Mouse (Mus musculus): ENCODE results near the gene Hibadh. TPM values are rescaled to one million over a fixed set of nuclear protein-coding genes. Genes with fewer than 3 reads are reported as not detected.

Gene Hibadh
- total and polyA plus RNA-seq, 2 experiments from 2014 or later: 29.0 to 50.9 TPM

DNA sequence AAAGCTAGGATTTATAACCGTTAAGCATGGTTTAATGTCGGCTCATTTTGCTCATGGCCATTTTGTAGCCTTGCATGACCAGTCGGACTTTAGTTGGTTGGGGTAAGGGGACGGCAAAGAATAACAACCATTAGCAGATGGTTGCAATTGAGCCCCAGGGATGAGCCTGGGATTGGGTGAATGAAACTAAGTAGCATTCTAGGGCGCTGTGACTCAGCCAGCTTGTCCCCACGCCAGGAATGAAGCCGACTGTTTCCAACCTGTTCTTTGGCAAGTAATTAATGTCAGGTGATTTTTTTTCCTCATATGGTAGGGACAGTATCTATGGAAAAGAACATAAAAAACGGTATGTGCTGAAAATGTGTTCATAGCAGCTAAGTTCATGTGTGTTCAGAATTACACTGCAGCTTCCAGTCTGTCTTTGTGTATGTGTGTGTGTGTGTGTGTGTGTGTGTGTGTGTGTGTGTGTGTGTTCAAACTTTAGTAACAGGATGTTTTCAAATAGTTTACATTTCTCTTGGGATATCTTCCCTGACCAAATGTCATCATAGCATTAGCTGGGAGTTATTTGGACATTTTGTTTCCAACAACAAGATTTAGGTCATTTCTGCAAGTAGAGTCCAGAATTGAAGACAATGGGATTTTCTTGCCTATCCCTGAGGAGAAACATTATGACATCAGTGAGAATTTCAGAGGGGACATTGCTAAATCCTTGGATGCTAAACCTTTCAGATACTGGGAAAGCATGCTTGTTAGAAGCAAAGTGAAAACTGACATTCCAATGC lies 135.3 kb downstream of the Hibadh start:
- no peak for TF ChIP-seq CTCF (IDR thresholded peaks at IDR 0.05; ENCODE audit: low read depth)
- H3K9me3 ChIP-seq (ENCODE audit: low read length): no peaks in the 10 kb centered on the region
- H3K27ac ChIP-seq (ENCODE audit: low read depth, low read length): no peak overlapping the region
- DNase-seq (no peak), ATAC-seq (no peak)
- no peak overlapping the region for H3K9ac ChIP-seq
- no peak overlapping the region for H3K4me2 ChIP-seq (ENCODE audit: low read depth)
- H3K27me3 ChIP-seq (ENCODE audit: insufficient read depth, low read length): no peaks in the 10 kb centered on the region
- no peaks in the 10 kb centered on the region for H3K36me3 ChIP-seq (ENCODE audit: insufficient read depth)
- 67% methylated on average over 8 of the region's 8 CpGs for WGBS
- H3K4me3 ChIP-seq (ENCODE audit: low read depth, low read length): no peak overlapping the region
- no peaks in the 10 kb centered on the region for H3K4me1 ChIP-seq (ENCODE audit: insufficient read depth)

DNA sequence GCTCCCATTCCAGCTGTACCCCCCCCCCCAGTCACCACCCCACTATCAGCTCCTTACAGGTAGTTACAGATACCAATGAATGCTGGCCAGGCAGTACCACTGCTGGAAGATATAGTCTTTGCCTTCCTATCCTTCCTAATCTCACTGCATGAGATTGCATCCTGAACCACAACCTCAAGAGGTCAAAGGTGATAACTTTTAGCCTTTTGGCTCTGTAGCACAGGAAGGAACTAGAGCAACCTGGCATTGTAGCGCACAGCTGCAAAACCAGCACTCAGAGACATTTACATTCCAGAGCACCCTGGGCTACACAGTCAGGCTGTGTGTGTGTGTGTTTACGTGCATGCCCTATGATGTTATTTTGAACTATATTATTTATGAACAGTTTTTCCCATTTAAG lies 137.2 kb downstream of the Hibadh start:
- DNase-seq (no peak), ATAC-seq (no peak)
- Histone ChIP-seq H3K27ac (ENCODE audit: low read depth, low read length) (no peak overlapping the region), H3K4me1 (ENCODE audit: insufficient read depth) (no peaks in the 10 kb centered on the region), H3K4me3 (ENCODE audit: low read depth, low read length) (no peak overlapping the region), H3K9me3 (ENCODE audit: low read length) (no peaks in the 10 kb centered on the region), H3K4me2 (ENCODE audit: low read depth) (no peak overlapping the region), H3K36me3 (ENCODE audit: insufficient read depth) (no peaks in the 10 kb centered on the region), H3K27me3 (ENCODE audit: insufficient read depth, low read length) (no peaks in the 10 kb centered on the region), H3K9ac (no peak overlapping the region)
- 97% methylated on average over 2 of the region's 2 CpGs for WGBS
- no peak for TF ChIP-seq CTCF (IDR thresholded peaks at IDR 0.05; ENCODE audit: low read depth)

DNA sequence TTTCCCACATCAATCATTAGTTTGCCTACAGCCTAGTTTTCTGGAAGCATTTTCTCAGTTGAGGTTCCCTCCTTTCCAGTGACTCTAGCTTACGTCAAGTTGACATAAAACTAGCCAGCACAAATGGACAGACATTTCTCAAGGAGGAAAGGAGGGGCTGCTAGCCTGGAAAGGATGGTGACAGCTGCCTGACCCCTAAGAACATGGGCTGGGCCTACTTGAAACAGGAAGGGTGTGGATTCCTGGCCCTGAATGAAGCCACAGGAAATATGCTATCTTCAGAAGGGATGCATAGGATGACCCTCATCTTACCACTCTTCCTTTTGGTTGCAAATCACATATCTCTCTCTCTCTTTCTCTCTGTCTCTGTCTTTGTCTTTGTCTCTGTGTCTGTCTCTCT lies 138.7 kb downstream of the Hibadh start:
- 88% methylated on average over 1 of the region's 1 CpGs for WGBS
- no peaks in the 10 kb centered on the region for H3K4me1 ChIP-seq (ENCODE audit: insufficient read depth)
- H3K4me2 ChIP-seq (ENCODE audit: low read depth): no peak overlapping the region
- no peak for DNase-seq
- H3K27me3 ChIP-seq (ENCODE audit: insufficient read depth, low read length): no peaks in the 10 kb centered on the region
- H3K27ac ChIP-seq (ENCODE audit: low read depth, low read length): no peak overlapping the region
- no peak overlapping the region for H3K4me3 ChIP-seq (ENCODE audit: low read depth, low read length)
- H3K9me3 ChIP-seq (ENCODE audit: low read length): no peaks in the 10 kb centered on the region
- no peak overlapping the region for H3K9ac ChIP-seq
- no peak for TF ChIP-seq CTCF (IDR thresholded peaks at IDR 0.05; ENCODE audit: low read depth)
- no peak for ATAC-seq
- no peaks in the 10 kb centered on the region for H3K36me3 ChIP-seq (ENCODE audit: insufficient read depth)

Other genes with a start within 250 kb of the Hibadh start
- gene Tax1bp1, start 73.3 kb upstream of the Hibadh start, total RNA-seq (2014; rRNA removed): 86.2 and 101 TPM in 2 replicates
- 135 and 155 TPM in 2 replicates for gene Tax1bp1, start 73.3 kb upstream of the Hibadh start, polyA plus RNA-seq (2015; fragmentation: Nextera tagmentation; extraction: Ambion mirVana)